Mouse (Mus musculus) R1 (cell line): ENCODE measurements at regions not wholly inside any gene's neighbourhood (a gene's known extent, or its start where the extent isn't known, plus 50 kb on each side); places are given as distances from the start of the nearest gene placed in this dataset.

Experiments used
- DNase-seq: peaks from one replicate; pipeline ENCODE4 v3.0.0-alpha.2; 2018; ENCODE audit warnings: low read depth, low spot score

DNA sequence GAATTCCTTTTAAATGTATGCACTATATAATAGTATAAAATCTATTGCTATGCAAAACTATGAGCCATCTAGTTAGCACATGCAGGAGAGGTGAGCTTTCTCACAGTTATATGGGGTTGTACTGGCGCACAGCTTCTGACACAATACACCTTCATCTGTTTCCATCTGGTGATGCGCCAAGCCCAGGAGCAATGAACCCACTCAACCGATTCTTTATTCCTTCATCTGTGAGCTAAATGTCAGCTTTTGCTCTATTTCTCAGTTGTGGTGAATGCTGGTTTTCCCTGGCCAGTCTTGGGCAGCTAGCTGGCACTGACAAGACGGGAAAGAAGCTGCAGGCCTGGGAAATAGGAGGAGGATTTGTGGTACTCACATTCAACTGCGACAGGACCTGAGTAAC, 225.4 kb downstream of the Gm19410 start:
- no peak for DNase-seq

DNA sequence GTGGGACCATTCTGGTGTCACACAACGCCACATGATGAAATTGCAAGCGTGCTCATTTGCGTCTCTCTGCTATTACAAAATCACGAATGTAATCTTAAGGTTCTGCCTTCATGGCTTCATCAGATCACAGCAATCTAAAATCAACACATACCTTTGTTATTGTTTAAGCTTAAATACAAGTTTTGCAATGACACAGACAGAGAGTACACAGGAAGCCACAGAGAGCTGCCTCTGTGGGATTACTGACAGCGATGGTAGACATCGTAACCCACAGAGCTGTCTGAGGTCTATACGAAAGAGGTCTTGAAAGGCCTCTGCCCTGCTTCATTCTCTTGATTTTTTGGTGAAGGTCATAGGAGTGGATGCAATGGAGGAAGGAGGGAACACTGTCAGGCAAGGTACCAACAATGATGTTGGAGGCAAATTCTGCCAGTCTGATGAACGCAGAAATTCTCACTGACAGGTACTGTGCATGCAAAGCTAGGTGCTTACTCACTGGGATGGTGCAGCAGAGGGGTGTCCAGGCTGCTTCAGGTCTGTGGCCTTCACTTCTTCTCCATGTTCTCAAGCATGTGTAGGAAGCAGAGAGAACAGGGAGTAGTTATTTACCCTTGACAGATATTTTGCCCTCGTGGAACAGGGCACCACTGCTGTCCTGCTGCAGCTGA, 226.5 kb downstream of the Gm19410 start:
- DNase-seq = no peak

DNA sequence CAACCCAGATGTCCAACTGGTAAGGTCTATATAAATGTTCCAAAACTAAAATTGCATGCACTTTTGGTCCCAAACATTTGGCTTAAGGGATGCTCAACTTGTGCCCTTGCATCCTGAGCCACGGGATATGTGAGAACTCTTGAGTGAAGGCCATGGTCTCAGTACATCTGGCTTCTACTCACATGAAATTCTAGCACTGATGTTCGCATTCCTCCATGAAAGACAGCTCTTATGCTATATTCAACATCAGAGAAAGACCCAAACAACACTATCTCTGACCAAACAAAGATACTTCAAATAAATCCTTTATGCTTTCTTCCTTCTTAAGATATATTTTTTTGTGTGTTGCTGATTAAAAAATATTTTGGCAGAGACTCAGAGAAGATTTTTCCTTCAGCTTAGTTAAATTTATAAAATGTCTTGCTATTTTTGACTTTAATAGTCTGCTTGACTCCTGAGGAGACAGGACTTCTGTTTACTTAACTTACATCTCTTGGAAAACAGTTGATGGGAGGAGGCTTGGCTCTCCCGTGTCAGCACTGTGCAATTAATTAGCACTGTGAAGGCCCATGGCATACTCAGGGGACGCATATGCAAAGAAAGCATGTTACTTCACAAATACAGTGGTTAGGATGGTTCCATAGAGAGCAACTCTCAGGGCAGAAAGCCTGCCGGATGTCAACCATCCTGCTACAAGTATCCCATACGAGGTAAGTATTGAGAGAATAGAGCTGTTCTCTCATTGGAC, 230.9 kb downstream of the Gm19410 start:
- no peak for DNase-seq

DNA sequence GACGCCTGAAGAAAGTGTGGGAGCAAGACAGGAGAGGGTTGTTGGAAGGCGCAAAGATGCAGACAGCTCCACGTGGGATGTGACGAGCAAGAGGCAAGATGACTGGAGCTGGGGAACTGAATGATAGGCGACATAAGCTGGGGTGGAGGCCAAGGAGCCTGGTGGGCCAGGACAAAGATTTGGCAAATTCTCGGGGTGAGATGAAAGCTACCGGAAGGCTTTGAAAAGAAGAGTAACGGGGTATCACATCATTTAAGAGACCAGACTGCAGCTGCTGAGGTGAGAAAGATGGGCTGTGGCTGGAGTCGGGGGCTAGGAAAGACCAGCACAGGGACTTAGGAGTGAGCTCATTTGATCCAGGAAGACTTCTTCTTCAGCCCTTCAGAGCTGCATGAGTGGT, 234.0 kb downstream of the Gm19410 start:
- DNase-seq = no peak

DNA sequence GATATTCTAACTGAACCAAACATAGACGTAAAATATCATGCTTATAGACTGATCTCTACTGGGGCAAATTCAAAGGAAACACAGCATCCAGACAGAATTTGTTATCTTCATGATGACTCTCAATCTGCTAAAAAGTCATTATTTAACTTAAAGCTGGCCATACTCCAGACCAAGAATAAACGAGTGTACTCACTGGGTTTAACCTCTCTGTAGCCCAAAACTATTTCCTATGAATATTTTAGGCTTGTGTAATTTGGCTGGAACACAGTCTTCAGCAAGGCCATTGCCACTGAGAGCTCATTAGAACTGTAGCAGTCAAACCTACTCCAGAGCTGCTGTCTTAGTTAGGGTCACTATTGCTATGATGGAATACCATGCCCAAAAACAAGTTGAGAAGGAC, 238.8 kb downstream of the Gm19410 start:
- DNase-seq = no peak

DNA sequence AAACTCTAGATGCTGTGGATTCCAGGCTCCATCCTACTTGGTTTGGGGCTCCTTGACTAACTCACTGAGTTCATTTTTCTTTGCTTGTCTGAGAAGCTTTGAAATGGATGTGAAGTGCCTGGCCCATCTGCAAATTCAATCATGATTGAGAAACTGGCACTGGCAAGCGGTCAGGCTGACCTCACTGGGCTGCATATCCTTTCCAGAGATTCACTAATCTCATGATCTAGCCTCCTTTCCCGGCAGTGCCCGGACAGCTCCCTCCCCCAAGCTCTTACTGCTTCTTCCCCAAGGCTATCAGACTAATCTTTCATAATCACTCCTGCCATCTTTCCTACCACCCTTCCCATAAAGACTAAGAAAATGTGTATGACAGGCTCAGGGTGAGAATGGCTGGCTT, 239.9 kb downstream of the Gm19410 start:
- no peak for DNase-seq

DNA sequence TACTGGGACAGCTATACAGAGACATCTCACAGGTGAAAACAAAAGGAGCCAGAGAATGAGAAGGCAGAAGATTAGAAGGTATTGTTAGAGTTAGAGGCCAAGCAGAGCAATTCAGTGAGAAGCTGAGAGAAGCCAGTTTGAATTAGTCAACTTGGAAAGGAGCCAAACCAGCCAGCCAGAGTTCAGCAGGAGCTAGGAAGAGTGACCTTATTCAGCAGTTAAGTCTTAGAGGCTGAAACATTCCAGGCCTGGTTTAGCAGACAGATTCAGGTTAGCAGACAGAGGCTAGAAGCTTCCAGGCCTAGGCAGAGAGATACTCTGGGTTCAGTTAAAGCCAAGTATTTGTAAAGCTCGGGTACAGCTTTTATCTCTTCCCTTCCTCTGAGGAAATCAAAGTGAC, 242.1 kb downstream of the Gm19410 start:
- DNase-seq = no peak

DNA sequence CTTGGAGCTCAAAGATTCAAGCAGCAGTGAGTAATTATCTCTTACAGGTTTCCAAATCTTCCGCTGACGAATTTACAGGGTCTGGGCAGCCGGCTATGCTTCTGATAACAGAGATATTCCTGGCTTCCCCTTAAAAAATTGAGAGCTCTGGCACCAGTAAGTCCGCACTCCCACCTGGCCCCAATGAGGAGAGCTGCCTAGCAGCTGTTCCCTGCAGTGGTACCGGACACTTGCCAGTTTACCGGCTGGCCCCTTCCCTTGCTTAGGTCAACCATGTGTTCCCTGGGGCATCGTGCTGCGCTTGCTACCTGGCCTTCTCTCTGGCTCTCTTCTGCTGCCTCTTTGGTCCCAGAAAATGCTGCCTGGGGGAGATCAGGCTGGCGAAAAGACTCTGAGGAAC, 244.0 kb downstream of the Gm19410 start:
- no peak for DNase-seq

DNA sequence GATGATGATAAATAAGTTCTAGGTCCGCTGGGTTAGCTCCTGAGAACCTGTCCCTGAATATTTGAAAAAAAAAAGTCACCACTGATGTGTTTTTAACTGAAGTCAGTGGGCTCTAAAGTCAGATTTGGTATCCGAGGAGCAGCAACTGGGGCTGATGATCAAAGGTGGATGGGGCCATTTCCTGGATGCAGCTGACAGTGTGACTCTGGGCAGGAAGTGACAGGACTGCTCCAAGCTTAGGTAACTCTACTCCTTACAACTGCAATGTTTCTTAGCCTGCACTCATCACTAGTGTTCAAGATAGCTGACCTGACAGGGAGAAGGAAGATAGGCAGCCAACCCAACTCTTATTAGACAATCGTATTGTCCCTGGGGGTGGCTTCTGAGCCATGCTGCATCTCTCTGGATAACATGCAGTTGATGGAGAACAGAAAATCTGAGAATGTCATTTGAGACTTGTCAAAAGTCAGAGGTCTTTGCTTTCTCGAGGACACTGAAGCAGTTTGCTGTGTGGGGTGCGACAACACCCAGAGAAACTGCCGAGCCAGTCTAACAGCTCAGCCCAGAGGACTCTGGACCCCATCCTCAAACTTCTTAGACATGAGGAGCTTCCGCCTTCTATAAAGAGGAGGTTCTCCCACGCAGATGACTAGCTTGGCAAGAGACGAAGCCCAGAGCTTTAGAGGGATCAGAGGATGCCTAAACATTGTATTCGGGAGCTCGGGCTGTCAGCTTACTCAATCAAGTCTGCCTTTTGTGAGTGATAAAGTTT, 245.0 kb downstream of the Gm19410 start:
- DNase-seq = no peak

DNA sequence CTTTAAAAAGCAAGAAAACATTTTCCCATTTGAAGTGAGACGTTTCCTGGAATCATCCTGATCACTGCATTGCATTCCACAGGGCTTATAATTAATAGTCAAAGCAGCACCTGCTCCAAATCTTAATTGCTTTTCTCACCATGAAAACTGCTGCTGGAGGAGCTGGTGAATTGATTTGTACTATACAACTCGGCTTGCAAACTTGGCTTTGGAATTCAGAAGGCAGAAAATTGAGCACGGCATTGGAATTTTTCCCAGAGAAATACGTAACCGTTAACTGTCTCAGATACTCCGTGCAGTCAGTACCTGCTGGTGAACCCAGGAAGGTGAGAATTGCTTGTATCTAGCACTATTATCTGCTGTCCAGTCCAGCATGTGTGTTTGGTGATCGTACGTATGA, 249.3 kb downstream of the Gm19410 start:
- no peak for DNase-seq

DNA sequence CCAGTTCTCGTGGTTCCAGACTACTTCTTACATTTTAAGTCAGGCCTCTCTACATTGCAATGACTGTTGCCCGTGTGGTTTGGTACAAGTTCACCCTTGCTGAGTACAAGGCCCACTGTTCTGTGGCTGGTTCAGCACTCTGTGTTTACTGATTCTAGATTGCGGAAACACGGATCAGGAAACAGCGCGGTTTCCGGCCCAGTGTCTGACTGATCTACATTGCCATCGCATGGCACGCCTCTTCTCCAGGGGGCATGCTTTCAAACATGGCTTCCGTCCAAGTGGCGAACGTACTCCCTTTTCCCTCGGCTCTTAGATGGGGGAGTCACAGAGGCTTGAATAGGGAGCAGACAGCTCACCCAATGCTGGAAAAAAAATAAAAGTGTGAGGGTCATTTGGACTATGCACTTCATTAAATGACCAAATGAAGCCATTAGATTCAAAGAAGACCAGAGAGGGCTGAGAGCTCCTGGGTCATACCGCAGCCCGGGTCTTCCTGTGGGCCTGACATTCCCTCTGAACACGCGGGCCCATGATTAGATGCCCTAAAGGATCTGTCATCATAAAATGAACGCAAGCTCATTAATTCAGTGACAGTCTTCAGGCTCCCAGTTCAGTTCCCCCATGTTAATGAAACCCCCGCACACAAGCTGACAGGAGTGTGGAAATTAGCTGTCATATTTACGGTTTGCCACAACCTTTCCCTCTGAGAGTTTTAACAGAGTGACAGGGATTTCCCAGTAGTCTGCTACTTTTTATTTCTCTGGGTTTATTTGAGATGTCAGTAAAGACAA, 250.9 kb downstream of the Gm19410 start:
- peak; percentile 82 for DNase-seq

DNA sequence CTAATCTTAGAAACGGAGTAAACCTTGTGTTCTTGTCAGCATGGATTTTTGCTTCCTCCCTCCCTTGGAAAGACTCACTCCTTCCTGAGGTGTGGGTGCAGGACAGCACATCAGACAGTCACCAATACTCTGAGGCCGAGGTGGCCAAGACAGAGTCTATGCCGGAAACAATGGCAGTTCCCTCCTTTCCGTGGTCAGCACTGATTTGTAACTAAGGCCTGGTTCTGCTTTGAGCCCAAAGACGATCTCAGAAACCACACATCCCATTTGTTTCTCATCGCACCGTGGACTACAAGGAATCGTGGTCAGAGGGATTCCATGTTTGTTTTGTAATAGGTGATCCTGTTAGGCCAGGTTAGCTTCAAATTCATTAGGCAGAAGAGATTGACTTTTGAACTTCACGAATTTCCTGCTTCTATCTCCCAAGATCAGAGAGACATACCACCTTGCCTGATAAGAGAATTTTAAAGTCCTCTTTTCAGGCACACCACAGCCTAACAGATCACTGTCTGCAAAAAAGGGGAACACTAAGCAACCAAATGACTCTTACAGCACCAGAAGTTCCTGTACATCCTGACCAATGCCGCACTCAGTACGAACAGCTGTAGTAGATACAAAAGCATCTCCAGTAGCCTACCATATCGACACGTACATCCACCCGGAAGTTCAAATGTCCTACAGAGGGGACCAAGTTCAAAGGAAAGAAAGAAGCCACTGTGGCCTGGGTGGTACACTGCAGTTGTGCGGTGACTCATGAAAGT, 253.6 kb downstream of the Gm19410 start:
- DNase-seq = no peak

DNA sequence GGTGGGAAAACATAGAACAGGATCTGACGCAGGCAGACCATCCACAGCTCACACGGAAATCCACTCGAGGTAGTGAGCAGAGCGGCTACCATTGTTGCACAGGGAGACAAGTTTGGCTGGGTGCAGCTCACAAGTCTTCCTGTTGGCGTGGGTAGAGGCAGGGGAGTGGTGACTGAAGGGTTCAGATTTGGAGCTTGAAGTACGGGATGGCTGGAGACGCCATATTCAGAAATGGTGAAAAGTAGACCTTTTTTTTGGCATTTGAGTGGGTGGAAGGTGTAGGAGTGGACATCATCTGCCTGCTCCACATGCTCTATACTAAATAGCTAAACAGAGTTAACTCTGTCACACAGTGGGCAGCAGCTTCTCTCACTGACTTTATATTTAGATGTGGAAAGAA, 254.3 kb downstream of the Gm19410 start:
- no peak for DNase-seq

DNA sequence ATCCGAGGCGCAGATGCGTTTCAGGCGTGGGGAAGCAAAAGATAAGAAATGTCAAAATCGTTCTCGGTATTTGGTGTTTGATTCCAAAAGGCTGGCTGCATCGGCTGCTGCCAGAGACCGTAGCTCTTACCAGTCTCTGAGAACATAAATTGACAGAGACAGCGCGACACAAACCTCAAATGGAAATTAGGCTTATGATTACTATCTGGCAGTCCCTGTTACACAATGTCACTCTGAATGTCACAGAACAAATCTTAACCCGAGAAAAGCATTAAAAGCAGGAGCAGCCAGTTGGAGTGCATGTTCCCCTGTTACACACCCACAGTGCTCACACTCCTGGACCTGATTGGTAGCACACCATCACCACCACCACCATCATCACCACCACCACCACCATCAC, 262.0 kb downstream of the Gm19410 start:
- no peak for DNase-seq

DNA sequence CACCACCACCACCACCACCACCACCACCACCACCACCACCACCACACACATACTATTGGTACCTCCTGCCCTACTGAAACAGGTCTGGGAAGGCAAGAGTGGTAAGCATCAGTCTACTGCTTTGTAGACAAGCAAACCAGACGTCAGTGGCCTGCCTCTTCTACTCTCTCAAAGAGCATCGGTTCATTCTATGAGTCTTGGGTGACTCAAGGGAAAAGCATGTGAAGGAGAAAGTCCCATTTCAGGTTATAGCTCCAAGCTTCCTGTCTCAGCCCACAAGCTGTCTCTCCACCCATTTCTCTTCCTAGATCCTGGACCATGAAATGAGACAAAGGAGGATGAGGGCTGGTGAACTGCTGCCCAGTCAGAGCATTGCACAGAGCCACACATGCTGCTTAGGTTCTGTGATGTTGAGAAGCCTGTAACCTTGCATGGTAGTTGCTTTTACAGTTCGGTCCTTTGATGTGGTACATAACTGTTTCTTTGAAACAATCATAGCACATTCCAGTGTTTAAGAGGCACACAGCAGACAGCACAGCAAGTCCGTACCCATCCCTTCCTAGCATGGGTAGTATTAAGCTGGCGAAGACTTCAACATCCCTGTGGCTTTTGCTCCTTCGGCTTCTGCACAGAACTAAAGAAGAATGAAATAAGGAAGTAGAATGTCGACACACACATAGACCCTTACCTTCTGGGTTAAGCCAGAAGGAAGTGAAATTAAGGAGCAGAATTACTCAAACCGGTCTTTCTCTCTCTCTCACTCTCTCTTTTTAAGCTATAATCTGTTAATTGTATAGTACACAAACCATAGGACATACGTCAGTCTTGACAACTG, 262.7 kb downstream of the Gm19410 start:
- DNase-seq = no peak

DNA sequence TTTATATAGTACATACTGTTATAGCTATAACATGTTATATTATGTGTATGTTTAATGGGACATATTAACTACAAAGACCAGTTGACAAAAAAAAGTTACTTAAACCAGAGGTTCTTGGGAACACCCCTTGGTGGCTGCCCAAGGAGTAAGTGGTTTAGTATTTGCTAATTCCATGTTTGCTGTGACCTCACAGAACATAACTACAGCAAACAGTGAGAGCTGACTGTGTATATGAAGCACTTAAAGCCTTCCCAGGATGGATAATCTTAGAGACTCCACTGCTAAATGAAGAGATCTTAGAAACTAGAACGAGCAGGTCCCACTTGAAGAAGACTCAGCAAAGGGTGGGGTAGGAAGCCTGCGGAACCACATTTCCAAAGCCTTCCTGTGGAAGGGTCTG, 263.9 kb downstream of the Gm19410 start:
- no peak for DNase-seq

DNA sequence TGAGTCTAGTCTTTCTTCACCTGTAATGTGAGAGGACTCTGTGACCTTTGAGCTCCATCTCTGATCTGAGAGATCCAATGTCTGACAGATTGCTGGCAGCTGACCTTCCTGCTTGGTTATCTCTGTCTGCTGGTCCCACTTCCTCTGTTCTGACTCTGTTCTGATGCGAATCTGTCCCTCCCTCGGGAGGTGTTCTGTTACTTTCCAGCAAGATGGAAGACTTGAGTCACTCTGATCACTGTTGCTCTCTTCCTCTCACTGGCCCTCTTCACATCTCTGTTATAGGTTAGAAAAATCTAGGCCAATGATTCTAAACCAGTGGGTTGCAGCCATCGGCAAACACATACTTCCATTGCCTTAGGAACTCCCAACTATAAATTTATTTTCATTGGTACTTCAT, 264.6 kb downstream of the Gm19410 start:
- no peak for DNase-seq

DNA sequence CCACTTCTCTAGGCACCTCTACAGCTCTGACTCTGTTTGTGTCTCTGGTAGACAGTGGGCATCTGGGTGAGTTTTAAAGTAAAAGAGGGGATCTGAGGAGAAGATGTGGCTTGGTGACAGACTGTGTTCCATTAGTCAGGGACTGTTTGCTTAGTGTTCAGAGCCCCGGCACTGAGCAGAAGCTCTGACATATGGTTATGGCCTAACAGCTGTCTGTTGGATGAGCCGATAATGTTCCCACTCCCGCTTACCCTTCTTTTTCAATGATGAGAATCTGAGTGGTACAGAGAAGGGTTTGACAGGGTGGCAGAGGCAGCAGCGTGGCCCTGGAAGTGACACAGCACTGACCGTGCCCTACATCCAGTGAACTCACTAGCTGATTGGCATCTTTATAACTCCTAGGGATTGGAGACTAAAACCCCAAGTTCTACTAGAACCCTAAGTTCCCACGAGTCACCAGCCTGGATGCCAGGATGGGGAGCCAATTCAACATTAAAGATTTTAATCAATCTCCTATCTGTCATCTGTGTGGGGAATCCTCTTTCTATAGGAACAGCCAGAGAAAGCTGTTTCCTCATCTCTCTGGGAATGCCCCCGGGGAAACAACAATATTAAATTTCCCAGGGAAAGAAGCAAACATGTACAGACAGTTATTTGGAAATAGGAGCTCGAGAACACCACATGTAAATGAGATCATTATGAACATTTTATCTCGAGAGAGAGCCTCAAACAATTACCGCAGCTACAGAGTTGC, 266.6 kb downstream of the Gm19410 start:
- no peak for DNase-seq

DNA sequence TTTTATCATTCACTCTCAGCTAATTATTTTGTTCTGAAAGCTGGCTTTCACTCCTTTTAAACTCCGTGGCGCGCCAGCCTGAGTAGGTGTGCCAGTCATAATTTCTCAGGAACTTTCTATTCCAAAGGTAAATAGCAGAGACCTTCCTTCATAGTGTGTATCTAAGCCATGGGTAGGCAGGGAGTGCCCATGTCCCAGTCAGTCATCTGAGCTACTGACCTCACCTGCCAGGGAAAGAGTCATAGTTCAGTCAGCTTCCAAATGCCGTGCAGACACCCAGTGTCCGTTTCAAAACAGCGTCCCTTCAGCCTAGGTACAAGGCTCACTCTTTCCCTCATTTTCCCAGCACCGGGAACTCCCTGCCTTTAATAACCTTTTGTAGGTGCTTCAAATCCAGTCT, 269.7 kb downstream of the Gm19410 start:
- DNase-seq = no peak

DNA sequence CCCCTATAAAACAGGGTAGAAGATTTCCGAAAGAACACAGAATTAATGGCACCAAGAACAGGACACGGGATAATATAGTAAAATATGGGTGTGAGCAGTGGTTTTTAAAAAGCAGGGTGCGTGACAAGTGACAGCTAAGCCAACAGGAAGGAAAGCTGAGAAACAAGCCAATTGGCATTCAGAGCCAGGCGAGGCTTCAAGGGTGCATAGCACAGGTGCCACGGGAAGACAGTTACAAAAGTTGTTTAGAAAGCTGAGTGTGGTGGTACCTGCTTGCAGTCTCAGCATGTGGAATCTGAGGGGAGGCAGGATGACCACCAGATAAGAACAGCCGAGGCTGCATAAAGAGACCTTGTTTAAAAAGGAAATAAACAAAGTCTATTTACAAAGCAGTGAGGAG, 270.7 kb downstream of the Gm19410 start:
- no peak for DNase-seq
